Mouse (Mus musculus) mature B cell (primary cell): ENCODE measurements around the gene Wars.

Experiments
- in situ Hi-C: fragments of 300-500 bp; cut with MboI; formaldehyde crosslinking; loops from 2 replicates; pipeline ENCODE4 v1.14.3; 2019

Gene Wars

DNA sequence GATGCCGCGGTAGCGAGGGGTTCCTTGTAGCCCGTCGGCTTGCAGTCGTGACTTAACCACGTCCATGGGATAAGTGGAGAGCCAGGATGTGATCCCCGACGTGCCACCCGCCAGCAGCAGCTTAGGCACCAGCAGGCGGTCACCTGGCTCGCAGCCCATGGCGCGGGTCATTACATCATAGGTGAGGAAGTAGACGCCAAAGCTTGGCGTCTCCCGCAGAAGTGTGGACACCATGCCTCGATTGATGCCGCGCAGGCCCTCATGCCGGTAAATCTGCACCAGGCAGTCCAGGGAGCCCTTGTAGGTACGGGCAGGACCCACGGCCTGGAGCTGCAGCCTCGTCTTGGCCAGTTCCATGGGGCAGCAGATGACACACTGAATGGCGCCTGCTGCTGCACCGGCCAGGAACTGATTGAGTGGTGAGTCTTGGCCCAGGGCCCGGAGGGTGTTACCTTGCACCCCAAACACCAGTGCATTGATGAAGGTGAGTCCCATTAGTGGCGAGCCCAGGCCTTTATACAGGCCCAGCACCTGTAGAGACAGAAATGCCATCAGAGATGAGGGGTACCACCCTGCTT lies 66.9 kb downstream of the Wars start:
- in situ Hi-C loops, result no loop called here

DNA sequence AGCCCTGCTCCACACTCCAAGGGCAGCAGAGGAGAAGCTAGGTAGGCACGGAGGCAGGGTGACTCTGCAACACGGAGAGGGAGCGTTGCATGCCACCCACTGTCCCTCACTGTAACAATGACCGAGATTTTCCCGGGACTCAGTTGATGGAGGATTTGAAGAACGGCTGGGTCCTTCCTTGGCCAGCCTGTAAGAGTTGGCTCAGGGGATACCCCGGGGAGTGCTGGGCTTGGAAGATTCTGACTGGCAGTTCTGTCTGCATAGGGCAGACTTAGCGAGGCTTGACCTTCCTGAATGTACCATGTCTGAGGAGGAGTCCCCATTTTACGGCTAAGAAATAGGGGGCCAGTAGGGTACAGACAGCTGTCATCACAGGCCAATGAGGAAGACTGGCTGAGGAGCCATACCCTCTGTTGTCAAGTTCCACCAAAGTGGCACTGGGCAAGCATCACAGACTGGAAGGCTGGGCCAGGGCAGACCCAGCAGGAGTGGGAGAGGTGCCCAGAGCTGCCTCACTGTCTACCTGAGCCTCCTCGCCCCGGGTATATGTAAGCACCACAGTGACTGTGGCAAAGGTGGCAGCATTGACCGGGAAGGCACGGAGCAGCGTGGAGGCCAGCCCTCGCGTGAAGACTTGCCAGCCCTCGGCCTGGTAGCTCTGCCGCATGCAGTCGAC lies 67.6 kb downstream of the Wars start:
- in situ Hi-C loops, result no loop called here

DNA sequence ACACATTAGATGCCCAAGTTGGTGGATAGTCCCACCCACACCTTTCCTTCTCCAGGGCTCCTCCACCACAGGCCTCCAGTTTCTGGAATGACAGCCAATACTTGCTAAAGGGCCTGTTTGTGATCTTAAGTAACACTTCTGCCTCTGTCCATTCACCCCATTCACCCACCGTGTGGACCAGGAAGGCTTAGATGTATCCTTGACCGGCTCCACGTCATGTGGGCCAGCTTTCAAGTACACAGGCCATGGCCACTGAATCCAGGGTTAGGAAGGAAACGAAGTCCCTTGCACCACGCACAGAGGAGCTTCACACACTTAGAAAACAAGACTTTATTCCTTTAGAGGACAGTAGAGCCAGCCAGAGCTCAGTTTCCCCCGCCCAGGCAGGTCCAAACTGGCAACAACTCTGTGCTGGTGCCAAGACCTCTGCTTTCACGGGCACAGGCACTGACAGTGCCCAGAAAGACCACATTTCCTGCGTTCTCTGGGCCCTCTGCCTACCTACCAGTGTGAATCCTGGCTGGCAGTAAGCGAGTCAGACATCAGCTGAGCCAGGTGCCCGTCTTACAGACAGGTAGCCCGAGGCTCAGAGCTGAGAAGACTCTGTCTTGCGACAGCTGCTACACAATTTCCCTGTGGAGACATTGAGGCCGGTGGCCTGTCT lies 68.3 kb downstream of the Wars start:
- in situ Hi-C loops, result no loop called here

DNA sequence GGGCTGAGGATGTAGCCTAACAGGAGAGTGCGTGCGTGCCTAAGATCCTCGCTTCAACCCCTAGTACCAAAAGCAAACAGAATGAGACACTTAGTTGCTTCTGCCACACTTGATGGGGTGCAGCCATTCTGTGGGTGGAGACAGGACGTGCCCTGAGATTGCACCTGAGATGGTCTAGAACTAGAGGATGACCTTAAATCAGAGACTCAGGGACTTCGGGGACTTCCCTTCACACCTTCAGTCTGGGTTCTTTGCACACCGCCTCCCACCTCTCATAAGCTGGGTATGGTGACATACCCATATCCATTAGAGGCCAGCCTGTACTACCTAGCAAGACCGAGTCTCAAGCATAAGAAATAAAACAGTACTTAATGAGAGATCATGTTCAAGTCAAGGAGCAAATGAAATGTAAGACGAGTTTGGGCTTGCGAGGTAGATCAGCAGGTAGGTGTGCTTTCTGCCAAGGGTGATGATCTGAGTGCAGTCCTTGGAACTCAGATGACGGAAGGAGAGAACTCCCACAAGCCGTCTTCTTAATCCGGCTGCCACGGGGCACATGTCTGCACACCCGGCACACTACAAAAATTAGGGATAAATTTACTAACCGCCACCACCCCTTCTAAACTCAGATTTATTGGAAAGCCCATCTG lies 69.6 kb downstream of the Wars start:
- in situ Hi-C loops, result no loop called here

DNA sequence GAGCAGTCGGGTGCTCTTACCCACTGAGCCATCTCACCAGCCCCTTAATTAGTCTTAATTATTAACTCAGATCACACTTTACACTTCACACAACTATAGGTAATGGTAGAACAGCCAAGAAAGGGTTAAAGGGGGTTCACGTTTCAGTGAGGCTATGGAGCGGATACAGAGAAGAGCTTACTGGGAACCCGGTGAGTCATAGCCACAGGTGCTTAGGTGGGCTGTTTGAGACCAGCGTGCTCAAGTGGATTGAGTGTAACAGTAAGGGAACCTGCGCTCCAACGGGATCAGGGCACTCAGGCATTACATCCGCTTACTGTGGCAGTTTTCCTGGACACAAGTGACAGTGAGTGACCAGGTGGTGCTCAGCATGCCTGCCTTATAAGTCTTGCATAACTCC lies 70.9 kb downstream of the Wars start:
- in situ Hi-C loops, result no loop called here

DNA sequence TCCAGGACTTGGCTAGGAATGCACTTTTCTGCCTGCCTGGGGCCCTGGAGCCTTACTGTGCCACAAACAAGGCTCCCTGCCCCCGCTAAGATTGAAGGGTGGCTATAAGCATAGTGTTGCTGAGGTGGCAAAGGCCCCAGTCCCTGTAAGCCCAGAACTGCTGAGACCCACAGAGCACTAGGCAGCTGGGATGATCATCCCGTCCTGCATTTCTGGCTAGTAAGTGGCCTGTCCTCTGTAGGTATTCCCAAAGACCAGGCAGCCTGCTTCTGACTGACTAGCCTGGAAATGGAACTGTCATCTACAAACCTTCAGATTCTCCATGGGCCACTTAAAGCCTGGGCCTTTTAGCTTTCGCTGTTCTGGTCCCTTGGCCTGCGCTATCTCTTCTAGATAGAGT lies 73.5 kb downstream of the Wars start:
- in situ Hi-C loops, result no loop called here

DNA sequence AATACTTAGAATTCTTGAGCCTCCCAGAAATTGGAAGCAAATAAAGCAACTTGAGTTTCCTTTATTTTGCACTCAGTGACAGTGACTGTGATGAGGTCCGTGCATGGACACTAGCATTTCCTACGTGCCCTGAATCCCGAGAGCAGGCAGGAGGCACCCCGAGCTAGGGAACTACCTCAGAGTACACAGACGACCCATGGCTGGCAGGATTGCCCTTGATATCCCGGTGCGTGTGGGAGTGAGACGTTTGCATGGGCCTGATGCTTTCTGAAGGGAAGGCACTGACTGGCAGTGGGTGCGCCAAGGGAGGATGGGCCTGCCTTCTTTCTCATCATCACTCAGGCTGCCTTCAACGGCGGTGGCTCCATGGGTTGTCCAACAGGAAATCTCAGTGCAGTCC lies 77.4 kb downstream of the Wars start:
- in situ Hi-C loops, result no loop called here

DNA sequence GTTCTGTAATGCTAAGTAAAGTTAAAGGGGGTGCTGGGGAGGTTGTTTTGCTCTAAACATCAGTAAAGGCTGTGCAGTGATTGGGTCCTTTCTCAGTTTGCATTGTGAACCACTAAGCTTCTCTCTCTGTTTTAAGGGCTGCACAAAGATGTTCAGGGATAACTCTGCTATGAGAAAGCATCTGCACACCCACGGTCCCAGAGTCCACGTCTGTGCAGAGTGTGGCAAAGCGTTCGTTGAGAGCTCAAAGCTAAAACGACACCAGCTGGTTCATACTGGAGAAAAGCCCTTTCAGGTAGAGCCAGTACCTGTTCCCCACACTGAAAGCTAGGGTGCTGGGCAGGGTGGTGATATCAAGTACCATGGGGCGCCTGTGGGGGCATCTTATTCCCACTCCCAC lies 79.5 kb downstream of the Wars start:
- in situ Hi-C loops, result no loop called here

DNA sequence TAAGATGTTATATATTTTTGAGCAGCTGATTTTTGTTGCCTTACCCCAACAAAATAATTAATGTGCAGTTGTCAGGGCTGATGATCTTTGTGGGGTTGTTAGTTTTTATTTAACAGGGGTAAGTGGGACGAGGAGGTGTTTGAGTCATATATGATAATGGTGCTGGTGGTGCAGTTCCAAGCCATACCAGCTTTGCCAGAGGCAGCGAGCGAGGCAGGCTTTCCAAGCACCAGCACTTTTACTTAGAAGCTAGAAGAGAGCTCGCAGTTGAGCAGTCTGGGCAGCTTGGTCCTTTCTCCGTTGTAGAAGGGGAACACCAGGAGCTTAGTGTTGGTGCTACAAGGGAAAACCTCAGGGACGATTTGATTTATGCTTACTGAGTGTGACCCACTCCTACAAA lies 81.5 kb downstream of the Wars start:
- in situ Hi-C loops, result no loop called here

DNA sequence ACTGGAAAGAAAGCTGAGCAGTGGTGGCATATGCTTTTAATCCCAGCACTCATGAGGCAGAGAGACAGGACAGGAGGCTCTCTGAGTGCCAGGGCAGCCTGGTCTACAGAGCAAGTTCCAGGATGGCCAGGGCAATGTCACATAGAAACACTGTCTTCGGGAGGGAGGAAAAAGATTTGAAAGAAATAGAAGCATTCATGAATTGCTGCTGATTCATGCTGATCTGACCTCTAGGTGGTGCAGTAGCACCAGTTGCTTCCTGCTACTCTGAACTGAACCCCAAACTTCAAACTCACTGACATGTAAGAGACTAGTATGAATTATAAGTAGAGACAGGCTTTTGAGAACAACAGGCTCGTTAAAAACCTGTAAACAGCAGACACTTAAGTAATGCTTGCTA lies 82.8 kb downstream of the Wars start:
- in situ Hi-C loops, result no loop called here

DNA sequence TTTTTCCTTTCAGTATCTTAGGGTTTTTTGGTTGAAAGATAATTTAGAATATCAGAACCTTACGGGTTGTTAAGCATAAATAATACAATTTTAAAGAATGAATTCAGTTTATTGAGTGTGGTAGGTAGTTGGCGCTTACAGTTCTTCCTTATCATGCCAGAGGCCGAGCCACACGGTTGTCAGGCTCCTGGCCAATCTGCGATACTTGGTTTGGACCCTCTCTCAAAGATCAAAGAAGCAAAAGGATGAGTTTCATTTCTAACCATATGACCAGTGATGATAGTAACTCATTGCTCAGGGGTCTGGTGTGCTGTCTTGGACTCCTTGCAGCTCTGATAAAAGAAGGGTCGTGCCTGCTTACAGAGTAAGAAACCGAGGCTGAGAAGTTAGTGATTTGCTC lies 83.7 kb downstream of the Wars start:
- in situ Hi-C loops, result no loop called here
